Mouse (Mus musculus): ENCODE measurements around the gene Ccdc85b.

GRCm38 (mm10) chr19:5485371-5485770, 27.7 kb upstream of the Ccdc85b start:
- TF ChIP-seq ZC3H11A (IDR thresholded peaks at IDR 0.05; ENCODE audit: borderline replicate concordance, low read depth, low read length) (no peak), ZNF384 (IDR thresholded peaks at IDR 0.05; ENCODE audit: low read depth, low read length) (no peak), CHD2 (IDR thresholded peaks at IDR 0.05; ENCODE audit: low read depth, low read length) (no peak)
